Mouse (Mus musculus) small intestine, adult 2 months (tissue): ENCODE measurements around the gene Klhl26. TPM values are rescaled to one million over a fixed set of nuclear protein-coding genes. Genes with fewer than 3 reads are reported as not detected.

ENCODE experiments used
- H3K27ac ChIP-seq: fragments of 200-500 bp; 2 replicates; pipeline ENCODE4 v1.5.1; 2012; ENCODE audit warnings: low read depth, low read length, control low read depth, inconsistent platforms; ENCODE audit not compliant: insufficient read depth
- H3K27me3 ChIP-seq: fragments of 200-500 bp; 2 replicates; pipeline ENCODE4 v1.6.1; 2012; ENCODE audit warnings: mild to moderate bottlenecking, moderate library complexity, low read length, inconsistent platforms; ENCODE audit not compliant: control insufficient read depth, insufficient read depth
- H3K36me3 ChIP-seq: fragments of 200-500 bp; 2 replicates; pipeline ENCODE4 v1.6.1; 2012; ENCODE audit warnings: mild to moderate bottlenecking, low read length, control low read depth, inconsistent platforms; ENCODE audit not compliant: control insufficient read depth, insufficient read depth
- H3K4me1 ChIP-seq: fragments of 200-500 bp; 2 replicates; pipeline ENCODE4 v1.6.1; 2012; ENCODE audit warnings: low read length, inconsistent platforms, mixed read lengths; ENCODE audit not compliant: control insufficient read depth, insufficient read depth, insufficient read length
- H3K4me3 ChIP-seq: fragments of 200-500 bp; 2 replicates; pipeline ENCODE4 v1.5.1; 2012; ENCODE audit warnings: low read depth, mild to moderate bottlenecking, control low read depth, inconsistent platforms, low read length, moderate library complexity
- CTCF ChIP-seq: fragments of 200-500 bp; IDR thresholded peaks from 2 replicates; pipeline ENCODE4 v1.5.1; 2012; ENCODE audit warnings: low read depth, mild to moderate bottlenecking, control low read depth, inconsistent platforms, low read length, moderate library complexity, mixed read lengths; ENCODE audit not compliant: insufficient replicate concordance, insufficient read length; ENCODE audit errors: extremely low read depth
- POLR2A ChIP-seq: fragments of 200-500 bp; IDR thresholded peaks from 2 replicates; pipeline ENCODE4 v1.6.1; 2012; ENCODE audit warnings: low read depth, mild to moderate bottlenecking, control low read depth, inconsistent platforms, low read length, moderate library complexity
- WGBS: fragments of 180-500 bp; shearing (Covaris S2); methylation state at CpG from one replicate; pipeline ENCODE4 v1.1.7; 2018; 5-methylcytosine and 5-hydroxymethylcytosine counted together
- polyA plus RNA-seq: library from polyadenylated mRNA; depleted of rRNA; stranded (reverse); fragments of >200 nt; gene quantifications from 2 replicates; pipeline ENCODE4 v1.2.3, GENCODE M21; 2012

Klhl26 gene
- polyA plus RNA-seq, 1 experiment = 30.8 TPM

GRCm38 (mm10) chr8:70458462-70458861 lies 18.3 kb downstream of the Klhl26 start:
- Histone ChIP-seq H3K27ac (no peak overlapping the region), H3K27me3 (no peaks in the 10 kb centered on the region), H3K36me3 (no peaks in the 10 kb centered on the region), H3K4me1 (no peaks in the 10 kb centered on the region), H3K4me3 (no peak overlapping the region)
- TF ChIP-seq CTCF (no peak), POLR2A (no peak)
- WGBS = 77% methylated on average over 3 of the region's 3 CpGs

- 87% methylated on average over 6 of the region's 6 CpGs for WGBS
- no peak for TF ChIP-seq CTCF
- TF ChIP-seq POLR2A = no peak
- Histone ChIP-seq H3K4me3 (no peak overlapping the region), H3K27ac (no peak overlapping the region), H3K36me3 (no peaks in the 10 kb centered on the region), H3K4me1 (no peaks in the 10 kb centered on the region), H3K27me3 (no peaks in the 10 kb centered on the region)
These were observed 18.9 kb downstream of the Klhl26 start for GRCm38 (mm10) chr8:70457882-70458281.

GRCm38 (mm10) chr8:70456996-70457395 lies 19.8 kb downstream of the Klhl26 start:
- Histone ChIP-seq H3K4me1 (no peaks in the 10 kb centered on the region), H3K27me3 (no peaks in the 10 kb centered on the region), H3K36me3 (0 out of 2 replicates have a peak, but pooled peaks cover 3% of the 10 kb centered on the region), H3K4me3 (no peak overlapping the region), H3K27ac (no peak overlapping the region)
- WGBS = 54% methylated on average over 1 of the region's 1 CpGs
- TF ChIP-seq CTCF (no peak), POLR2A (no peak)

- Histone ChIP-seq H3K36me3 (peaks cover 10% of the 10 kb centered on the region), H3K4me1 (no peaks in the 10 kb centered on the region), H3K4me3 (no peak overlapping the region), H3K27ac (no peak overlapping the region), H3K27me3 (no peaks in the 10 kb centered on the region)
- TF ChIP-seq CTCF (no peak), POLR2A (no peak)
- 97% methylated on average over 5 of the region's 5 CpGs for WGBS
These were observed 22.9 kb downstream of the Klhl26 start for GRCm38 (mm10) chr8:70453852-70454251.

GRCm38 (mm10) chr8:70452196-70452966 lies 24.4 kb downstream of the Klhl26 start:
- no peaks in the 10 kb centered on the region for H3K27me3 ChIP-seq
- TF ChIP-seq POLR2A = no peak
- no peak for TF ChIP-seq CTCF
- H3K4me3 ChIP-seq = no peak overlapping the region
- WGBS = 86% methylated on average over 52 of the region's 52 CpGs
- H3K4me1 ChIP-seq = no peaks in the 10 kb centered on the region
- H3K27ac ChIP-seq = no peak overlapping the region
- peaks cover 10% of the 10 kb centered on the region for H3K36me3 ChIP-seq

- WGBS = 61% methylated on average over 19 of the region's 19 CpGs
- H3K36me3 ChIP-seq = peaks cover 10% of the 10 kb centered on the region
- no peaks in the 10 kb centered on the region for H3K4me1 ChIP-seq
- H3K27ac ChIP-seq = no peak overlapping the region
- no peaks in the 10 kb centered on the region for H3K27me3 ChIP-seq
- TF ChIP-seq POLR2A (no peak), CTCF (no peak)
- H3K4me3 ChIP-seq = no peak overlapping the region
These were observed 28.9 kb downstream of the Klhl26 start for GRCm38 (mm10) chr8:70447639-70448420.

- Histone ChIP-seq H3K27ac (no peak overlapping the region), H3K36me3 (peaks cover 4% of the 10 kb centered on the region; the same call in 1 of the 2 replicates), H3K4me1 (no peaks in the 10 kb centered on the region), H3K4me3 (no peak overlapping the region), H3K27me3 (no peaks in the 10 kb centered on the region)
- TF ChIP-seq CTCF (no peak), POLR2A (no peak)
- 59% methylated on average over 1 of the region's 1 CpGs for WGBS
These were observed 30.8 kb downstream of the Klhl26 start for GRCm38 (mm10) chr8:70445988-70446387.
